Mouse (Mus musculus) CH12.LX (cell line): ENCODE results near the gene Dock3.

Source experiments
- CTCF ChIP-seq, 2 experiments: IDR thresholded peaks in 1 of 2; conservative IDR thresholded peaks in 1 of 2; 2 replicates each; pipeline ENCODE4 v1.5.1; 2011 to 2012; ENCODE audit warnings: low read depth in 2 of 2, low read length in 2 of 2, improper control_type of control experiment in 1 of 2, inconsistent platforms in 1 of 2, mild to moderate bottlenecking in 1 of 2, moderate library complexity in 1 of 2
- EP300 ChIP-seq: IDR thresholded peaks from 2 replicates; pipeline ENCODE4 v1.6.1; 2011; ENCODE audit warnings: low read length, improper control_type of control experiment
- MAZ ChIP-seq: IDR thresholded peaks from 2 replicates; pipeline ENCODE4 v1.6.1; 2012; ENCODE audit warnings: low read depth, mild to moderate bottlenecking, inconsistent platforms, low read length, improper control_type of control experiment, moderate library complexity
- NRF1 ChIP-seq: IDR thresholded peaks from 2 replicates; pipeline ENCODE4 v1.6.1; 2014; ENCODE audit warnings: low read depth, mild to moderate bottlenecking, inconsistent platforms, low read length, improper control_type of control experiment, moderate library complexity
- PAX5 ChIP-seq: IDR thresholded peaks from 2 replicates; pipeline ENCODE4 v1.6.1; 2012; ENCODE audit warnings: low read length, inconsistent platforms, mixed read lengths
- UBTF ChIP-seq: IDR thresholded peaks from 2 replicates; pipeline ENCODE4 v1.6.1; 2012; ENCODE audit warnings: low read depth, mild to moderate bottlenecking, inconsistent platforms, low read length, improper control_type of control experiment, moderate library complexity
- USF2 ChIP-seq: conservative IDR thresholded peaks from 2 replicates; pipeline ENCODE4 v1.6.1; 2011; ENCODE audit warnings: low read depth, low read length, improper control_type of control experiment
- ZNF384 ChIP-seq: IDR thresholded peaks from 2 replicates; pipeline ENCODE4 v1.6.1; 2012; ENCODE audit warnings: low read depth, low read length, improper control_type of control experiment, inconsistent platforms

GRCm38 (mm10) chr9:107003187-107003586 lies 228.5 kb downstream of the Dock3 start:
- TF ChIP-seq CTCF (conservative IDR thresholded peaks at IDR 0.05 in 1 of 2, IDR thresholded peaks at IDR 0.05 in 1 of 2; ENCODE audit: low read depth in 2 of 2, low read length in 2 of 2): no peak
- TF ChIP-seq EP300: no peak
- TF ChIP-seq MAZ: no peak
- TF ChIP-seq PAX5: no peak
- TF ChIP-seq USF2: no peak
- no peak for TF ChIP-seq ZNF384
- no peak for TF ChIP-seq UBTF
- no peak for TF ChIP-seq NRF1
